Mouse (Mus musculus) right cerebral cortex, adult 18-20 months (tissue): ENCODE results near the gene Fryl.

Experiments used
- DNase-seq: peaks from one replicate; pipeline ENCODE4 v3.0.0; 2022; ENCODE audit warnings: mixed read lengths

The Fryl gene

GRCm38 (mm10) chr5:73153802-73154465 lies 102.5 kb downstream of the Fryl start:
- no peak for DNase-seq

- no peak for DNase-seq
Observed at GRCm38 (mm10) chr5:73152206-73152605, 104.2 kb downstream of the Fryl start.

- no peak for DNase-seq
Observed at GRCm38 (mm10) chr5:73150877-73151445, 105.5 kb downstream of the Fryl start.

- DNase-seq = no peak
Observed at GRCm38 (mm10) chr5:73144987-73145386, 111.4 kb downstream of the Fryl start.

GRCm38 (mm10) chr5:73141712-73142111 lies 114.7 kb downstream of the Fryl start:
- no peak for DNase-seq

GRCm38 (mm10) chr5:73141161-73141560 lies 115.3 kb downstream of the Fryl start:
- DNase-seq = no peak

- DNase-seq = no peak
Observed at GRCm38 (mm10) chr5:73137561-73137960, 118.9 kb downstream of the Fryl start.

- DNase-seq = no peak
Observed at GRCm38 (mm10) chr5:73135959-73136358, 120.5 kb downstream of the Fryl start.

GRCm38 (mm10) chr5:73135131-73135530 lies 121.3 kb downstream of the Fryl start:
- no peak for DNase-seq

- peak; percentile 64 for DNase-seq
Observed at GRCm38 (mm10) chr5:73133833-73134185, 122.6 kb downstream of the Fryl start.

GRCm38 (mm10) chr5:73132998-73133832 lies 123.2 kb downstream of the Fryl start:
- no peak for DNase-seq

GRCm38 (mm10) chr5:73130984-73131383 lies 125.4 kb downstream of the Fryl start:
- no peak for DNase-seq

- DNase-seq = peak; percentile 48
Observed at GRCm38 (mm10) chr5:73129871-73130270, 126.5 kb downstream of the Fryl start.

GRCm38 (mm10) chr5:73119969-73120725 lies 136.3 kb downstream of the Fryl start:
- DNase-seq = no peak

- DNase-seq = no peak
Observed at GRCm38 (mm10) chr5:73119524-73119923, 136.9 kb downstream of the Fryl start.

GRCm38 (mm10) chr5:73118786-73119185 lies 137.6 kb downstream of the Fryl start:
- no peak for DNase-seq

GRCm38 (mm10) chr5:73114878-73115277 lies 141.5 kb downstream of the Fryl start:
- no peak for DNase-seq

GRCm38 (mm10) chr5:73112331-73112730 lies 144.1 kb downstream of the Fryl start:
- DNase-seq = no peak

- no peak for DNase-seq
Observed at GRCm38 (mm10) chr5:73103657-73104056, 152.8 kb downstream of the Fryl start.

- DNase-seq = no peak
Observed at GRCm38 (mm10) chr5:73102342-73102989, 154.0 kb downstream of the Fryl start.

- DNase-seq = no peak
Observed at GRCm38 (mm10) chr5:73092236-73092635, 164.2 kb downstream of the Fryl start.

GRCm38 (mm10) chr5:73089158-73089557 lies 167.3 kb downstream of the Fryl start:
- no peak for DNase-seq

GRCm38 (mm10) chr5:73081496-73081895 lies 174.9 kb downstream of the Fryl start:
- no peak for DNase-seq
